In the genomic region with DNA sequence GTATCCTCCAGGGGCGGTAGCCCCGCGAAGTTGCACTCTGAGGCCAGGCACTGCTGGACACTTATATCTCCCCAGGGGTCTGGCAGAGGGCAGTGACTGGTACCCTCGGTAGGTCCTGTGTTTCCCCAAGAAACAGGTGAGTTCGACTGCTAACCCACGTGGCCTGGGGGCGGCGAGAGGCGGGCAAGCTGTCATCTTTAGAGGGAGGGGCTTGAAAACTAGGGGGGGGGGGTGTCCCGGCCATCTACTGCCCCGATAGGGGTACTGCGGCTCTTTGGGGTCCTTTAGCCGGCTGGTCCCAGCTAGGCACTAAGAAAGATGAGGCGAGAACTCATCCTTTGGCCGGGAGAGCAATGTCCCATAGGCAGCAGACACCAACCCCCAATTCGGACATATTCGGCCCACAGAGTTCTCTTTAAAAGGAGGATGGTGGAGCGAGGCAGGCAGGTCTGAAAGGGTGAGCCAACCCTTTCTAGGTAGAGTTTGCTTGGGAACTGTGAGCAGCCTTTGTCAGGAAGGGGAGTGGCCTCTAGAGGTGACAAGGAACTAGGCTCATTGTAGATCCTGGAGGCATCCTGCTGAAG, we compare ENCODE assay signal across 9 mouse cellular contexts. TPM values are rescaled to one million over a fixed set of nuclear protein-coding genes. Genes with fewer than 3 reads are reported as not detected.
DNase-seq lines count a peak whose midpoint lies in the region; ATAC-seq and TF ChIP-seq lines count a peak whose summit lies in the region.
"Had no signal": no experiment of that assay in that cellular context is flagged by ENCODE, and none has a peak within 500 bp of the region (broad histone marks: within the 10 kb centered on the region; RNA-seq: fewer than 3 reads in every experiment).

No protein-coding gene starts in this region.

- peak overlapping the region; percentile 82 for H3K4me3 ChIP-seq in spleen, adult 2 months (ENCODE audit: extremely low read depth, insufficient read depth, insufficient read length)
- peak overlapping the region; percentile 71 for H3K4me3 ChIP-seq in erythroblast, embryonic 14.5 days (replicated peaks)
- H3K4me3 ChIP-seq in intestine, embryonic 16.5 days (ENCODE audit: low read length) = peak overlapping the region; percentile 84

- no peaks in the 10 kb centered on the region for H3K9me3 ChIP-seq in erythroblast, embryonic 14.5 days (ENCODE audit: control insufficient read depth, low read length)
- no peaks in the 10 kb centered on the region for H3K9me3 ChIP-seq in intestine, embryonic 16.5 days (ENCODE audit: control insufficient read depth, low read length)

- no peaks in the 10 kb centered on the region for H3K4me1 ChIP-seq in spleen, adult 2 months (ENCODE audit: control insufficient read depth, insufficient read depth, insufficient read length)
- peaks cover 31% of the 10 kb centered on the region for H3K4me1 ChIP-seq in erythroblast, embryonic 14.5 days (ENCODE audit: control insufficient read depth)
- H3K4me1 ChIP-seq in intestine, embryonic 16.5 days (ENCODE audit: control insufficient read depth, insufficient read depth, low read length) = peaks cover 11% of the 10 kb centered on the region; the same call in 1 of the 2 replicates

- peak overlapping the region; percentile 80 for H3K9ac ChIP-seq in intestine, embryonic 16.5 days (ENCODE audit: low read depth, low read length)

- peak overlapping the region; percentile 57 for H3K27ac ChIP-seq in spleen, adult 2 months (ENCODE audit: insufficient read depth, low read length)
- peak overlapping the region; percentile 82 for H3K27ac ChIP-seq in intestine, embryonic 16.5 days (ENCODE audit: low read length)

- peak; percentile 44 for DNase-seq in adrenal gland, adult 2 months
- no peak for DNase-seq in adrenal gland, postnatal 4 days (ENCODE audit: low spot score in 2 of 2)
- DNase-seq in spleen, adult 2 months (ENCODE audit: low read depth in 1 of 2, low spot score in 2 of 2) = no peak
- no peak for DNase-seq in spleen, adult 12 weeks (ENCODE audit: low spot score)
- DNase-seq in thymus, postnatal 14 days = peak; percentile 53

- ATAC-seq in intestine, embryonic 16.5 days = peak; percentile 65
- 0 out of 2 replicates have a peak, but pooled peaks have one; percentile 19 for ATAC-seq in megakaryocyte, adult 5-6 weeks (ENCODE audit: poor library complexity, severe bottlenecking)

- peak overlapping the region; percentile 86 for H3K4me2 ChIP-seq in intestine, embryonic 16.5 days (ENCODE audit: low read depth, low read length)

- no peak; the same call in 1 of the 2 replicates for TF ChIP-seq POLR2A in spleen, adult 2 months (IDR thresholded peaks at IDR 0.05; ENCODE audit: low read depth, low read length)

- no peak for TF ChIP-seq CTCF in spleen, adult 2 months (IDR thresholded peaks at IDR 0.05; ENCODE audit: extremely low read depth, insufficient read depth, insufficient read length, insufficient replicate concordance)

- no peaks in the 10 kb centered on the region for H3K27me3 ChIP-seq in spleen, adult 2 months (ENCODE audit: control insufficient read depth, insufficient read depth, low read length)
- H3K27me3 ChIP-seq in erythroblast, embryonic 14.5 days (ENCODE audit: control insufficient read depth) = peaks cover 15% of the 10 kb centered on the region
- 0 out of 2 replicates have a peak, but pooled peaks cover 4% of the 10 kb centered on the region for H3K27me3 ChIP-seq in intestine, embryonic 16.5 days (replicated peaks; ENCODE audit: control insufficient read depth, insufficient read depth, low read length)

- WGBS in spleen, adult 2 months = 2% methylated on average over 18 of the region's 18 CpGs
- WGBS in intestine, embryonic 16.5 days = under 1% methylated on average over 18 of the region's 18 CpGs

- H3K36me3 ChIP-seq in spleen, adult 2 months (ENCODE audit: control insufficient read depth, insufficient read depth, low read length) = no peaks in the 10 kb centered on the region; the same call in 1 of the 2 replicates
- no peaks in the 10 kb centered on the region for H3K36me3 ChIP-seq in erythroblast, embryonic 14.5 days (ENCODE audit: control insufficient read depth)
- no peaks in the 10 kb centered on the region; the same call in 1 of the 2 replicates for H3K36me3 ChIP-seq in intestine, embryonic 16.5 days (ENCODE audit: control insufficient read depth, insufficient read depth, low read length)

RNA-seq across cellular contexts. Expression of gene Mon1a, which starts 0.4 kb away (rescaled TPM):
- total RNA-seq in adrenal gland, adult 2 months (2021) = 10 to 100 TPM; 19.2 to 20.5 TPM
- polyA plus RNA-seq in adrenal gland, adult 2 months (2012; rRNA removed) = 41.3 and 42.9 TPM in 2 replicates
- total RNA-seq in adrenal gland, postnatal 4 days (2021) = 10 to 100 TPM; 11.8 to 11.9 TPM
- polyA plus RNA-seq in spleen, adult 2 months (2012; rRNA removed) = 23.4 and 29.3 TPM in 2 replicates
- polyA plus RNA-seq in erythroblast, embryonic 14.5 days (2012) = 0.77 and 0.89 TPM in 2 replicates
- 22.5 and 23.8 TPM in 2 replicates for polyA plus RNA-seq in intestine, embryonic 16.5 days (2015; fragmentation: Nextera tagmentation; extraction: Ambion mirVana)
- 6.2 and 7.6 TPM in 2 replicates for total RNA-seq in megakaryocyte, adult 5-6 weeks (2015)
- total RNA-seq in megakaryocyte, adult 5-6 weeks (2017) = 16.6 and 17.7 TPM in 2 replicates

RNA-seq across cellular contexts. Expression of gene Rbm6, which starts 15.3 kb away (rescaled TPM):
- 10 to 100 TPM; 40.3 to 47.8 TPM for total RNA-seq in adrenal gland, adult 2 months (2021)
- polyA plus RNA-seq in adrenal gland, adult 2 months (2012; rRNA removed) = 11.8 and 15.3 TPM in 2 replicates
- total RNA-seq in adrenal gland, postnatal 4 days (2021) = 10 to 100 TPM; 56.4 to 61.8 TPM
- 10.2 and 12.4 TPM in 2 replicates for polyA plus RNA-seq in spleen, adult 2 months (2012; rRNA removed)
- polyA plus RNA-seq in erythroblast, embryonic 14.5 days (2012) = 2.5 and 2.9 TPM in 2 replicates
- polyA plus RNA-seq in intestine, embryonic 16.5 days (2015; fragmentation: Nextera tagmentation; extraction: Ambion mirVana) = 48.6 and 55.4 TPM in 2 replicates
- 42.2 and 55.9 TPM in 2 replicates for total RNA-seq in megakaryocyte, adult 5-6 weeks (2015)
- total RNA-seq in megakaryocyte, adult 5-6 weeks (2017) = 117 and 119 TPM in 2 replicates

RNA-seq across cellular contexts. Expression of gene Mst1r, which starts 18.3 kb away (rescaled TPM):
- total RNA-seq in adrenal gland, adult 2 months (2021) = 1 to 10 TPM; 7.4 to 8.1 TPM
- polyA plus RNA-seq in adrenal gland, adult 2 months (2012; rRNA removed) = 34.0 and 41.0 TPM in 2 replicates
- 10 to 100 TPM; 10.8 to 15.7 TPM for total RNA-seq in adrenal gland, postnatal 4 days (2021)
- polyA plus RNA-seq in spleen, adult 2 months (2012; rRNA removed) = 1.8 and 2.7 TPM in 2 replicates
- polyA plus RNA-seq in erythroblast, embryonic 14.5 days (2012) = 0.01 and 0.02 TPM in 2 replicates
- polyA plus RNA-seq in intestine, embryonic 16.5 days (2015; fragmentation: Nextera tagmentation; extraction: Ambion mirVana) = 13.3 and 16.9 TPM in 2 replicates
- total RNA-seq in megakaryocyte, adult 5-6 weeks (2015) = 0.52 and 0.94 TPM in 2 replicates
- total RNA-seq in megakaryocyte, adult 5-6 weeks (2017) = 2.2 and 2.3 TPM in 2 replicates

RNA-seq across cellular contexts. Expression of gene Actl11, which starts 39.9 kb away (rescaled TPM):
- not detected for total RNA-seq in adrenal gland, adult 2 months (2021)
- not detected in 2 replicates for polyA plus RNA-seq in adrenal gland, adult 2 months (2012; rRNA removed)
- total RNA-seq in adrenal gland, postnatal 4 days (2021) = not detected
- polyA plus RNA-seq in spleen, adult 2 months (2012; rRNA removed) = not detected in 2 replicates
- not detected in 2 replicates for polyA plus RNA-seq in erythroblast, embryonic 14.5 days (2012)
- polyA plus RNA-seq in intestine, embryonic 16.5 days (2015; fragmentation: Nextera tagmentation; extraction: Ambion mirVana) = not detected in 2 replicates
- total RNA-seq in megakaryocyte, adult 5-6 weeks (2015) = not detected in 2 replicates
- not detected in 2 replicates for total RNA-seq in megakaryocyte, adult 5-6 weeks (2017)
- polyA plus RNA-seq: large intestine, adult 2 months had no signal

RNA-seq across cellular contexts. Expression of gene Camkv, which starts 47.1 kb away (rescaled TPM):
- 1 to 10 TPM; 2.9 to 5.2 TPM for total RNA-seq in adrenal gland, adult 2 months (2021)
- 7.8 and 9.5 TPM in 2 replicates for polyA plus RNA-seq in adrenal gland, adult 2 months (2012; rRNA removed)
- 1 to 10 TPM; 3.5 to 4.0 TPM for total RNA-seq in adrenal gland, postnatal 4 days (2021)
- polyA plus RNA-seq in spleen, adult 2 months (2012; rRNA removed) = 0.07 and 0.08 TPM in 2 replicates
- polyA plus RNA-seq in erythroblast, embryonic 14.5 days (2012) = 0.01 TPM in 1 of 2 replicates, not detected in the other
- polyA plus RNA-seq in intestine, embryonic 16.5 days (2015; fragmentation: Nextera tagmentation; extraction: Ambion mirVana) = 1.3 and 1.7 TPM in 2 replicates
- not detected in 2 replicates for total RNA-seq in megakaryocyte, adult 5-6 weeks (2015)
- 0.04 TPM in 1 of 2 replicates, not detected in the other for total RNA-seq in megakaryocyte, adult 5-6 weeks (2017)

Comparison
In these comparisons a context has a peak if more than half of its experiments do, and no peak if none do; other contexts are left out.
1. DNase-seq: peak in adrenal gland, adult 2 months (single experiment) and thymus, postnatal 14 days (single experiment); none in adrenal gland, postnatal 4 days (0 of 2), spleen, adult 2 months (0 of 2) and spleen, adult 12 weeks (single experiment).
2. RNA of gene Mon1a, which starts 0.4 kb away (polyA plus RNA-seq): 41.3 to 42.9 TPM in adrenal gland, adult 2 months, 23.4 to 29.3 TPM in spleen, adult 2 months and 22.5 to 23.8 TPM in intestine, embryonic 16.5 days; 0.77 to 0.89 TPM in erythroblast, embryonic 14.5 days; every median in the first group is over 10 times any median in the second.
3. Peak in every context shown above with its lines, with median percentiles within 50 percentile points of each other: H3K4me3 ChIP-seq.